Mouse (Mus musculus) liver (tissue): ENCODE results near the gene Asb5.
A peak's percentile ranks its signal among the peaks of the same experiment; 100 is the strongest.

Source experiments
- DNase-seq: peaks from one replicate; pipeline ENCODE4 v3.0.0-alpha.2; 2020; ENCODE audit warnings: mixed read lengths

Gene Asb5

GRCm38 (mm10) chr8:54529382-54530296, at the start of gene Asb5, which contains the start of gene Spcs3:
Asb5 (plus strand) TSS chr8:54529580.
Spcs3 (minus strand) TSS chr8:54529998.
- peak; percentile 97 for DNase-seq

- no peak for DNase-seq
Measured at GRCm38 (mm10) chr8:54486555-54487273, 42.7 kb upstream of the Asb5 start.

GRCm38 (mm10) chr8:54488437-54488836, 40.9 kb upstream of the Asb5 start:
- DNase-seq: no peak

- no peak for DNase-seq
Measured at GRCm38 (mm10) chr8:54491057-54491690, 38.2 kb upstream of the Asb5 start.

GRCm38 (mm10) chr8:54491934-54492333, 37.4 kb upstream of the Asb5 start:
- no peak for DNase-seq

- peak; percentile 50 for DNase-seq
Measured at GRCm38 (mm10) chr8:54493110-54493509, 36.3 kb upstream of the Asb5 start.

GRCm38 (mm10) chr8:54493915-54494314, 35.5 kb upstream of the Asb5 start:
- no peak for DNase-seq

- no peak for DNase-seq
Measured at GRCm38 (mm10) chr8:54503104-54503503, 26.3 kb upstream of the Asb5 start.

GRCm38 (mm10) chr8:54505060-54505459, 24.3 kb upstream of the Asb5 start:
- DNase-seq: no peak

- peak; percentile 75 for DNase-seq
Measured at GRCm38 (mm10) chr8:54507428-54508095, 21.8 kb upstream of the Asb5 start.

GRCm38 (mm10) chr8:54508096-54508456, 21.3 kb upstream of the Asb5 start:
- no peak for DNase-seq

- peak; percentile 20 for DNase-seq
Measured at GRCm38 (mm10) chr8:54508814-54509213, 20.6 kb upstream of the Asb5 start.

GRCm38 (mm10) chr8:54509221-54509721, 20.1 kb upstream of the Asb5 start:
- peak; percentile 20 for DNase-seq

GRCm38 (mm10) chr8:54511791-54512190, 17.6 kb upstream of the Asb5 start:
- DNase-seq: peak; percentile 25

- peak; percentile 11 for DNase-seq
Measured at GRCm38 (mm10) chr8:54512200-54512599, 17.2 kb upstream of the Asb5 start.

- no peak for DNase-seq
Measured at GRCm38 (mm10) chr8:54518756-54519460, 10.5 kb upstream of the Asb5 start.

- DNase-seq: no peak
Measured at GRCm38 (mm10) chr8:54520516-54520915, 8.9 kb upstream of the Asb5 start.

- DNase-seq: peak; percentile 46
Measured at GRCm38 (mm10) chr8:54525606-54526005, 3.8 kb upstream of the Asb5 start.

- no peak for DNase-seq
Measured at GRCm38 (mm10) chr8:54526700-54527099, 2.7 kb upstream of the Asb5 start.

- DNase-seq: no peak
Measured at GRCm38 (mm10) chr8:54528571-54528970, 809 bp upstream of the Asb5 start.

- no peak for DNase-seq
Measured at GRCm38 (mm10) chr8:54535172-54535571, 5.8 kb downstream of the Asb5 start.

GRCm38 (mm10) chr8:54537285-54537684, 7.9 kb downstream of the Asb5 start:
- DNase-seq: no peak
